Mouse (Mus musculus): ENCODE results near the gene Erc2. TPM values are rescaled to one million over a fixed set of nuclear protein-coding genes. Genes with fewer than 3 reads are reported as not detected.

Erc2 gene
- polyA plus RNA-seq, 1 experiment from 2014 or later: 83.8 TPM

DNA sequence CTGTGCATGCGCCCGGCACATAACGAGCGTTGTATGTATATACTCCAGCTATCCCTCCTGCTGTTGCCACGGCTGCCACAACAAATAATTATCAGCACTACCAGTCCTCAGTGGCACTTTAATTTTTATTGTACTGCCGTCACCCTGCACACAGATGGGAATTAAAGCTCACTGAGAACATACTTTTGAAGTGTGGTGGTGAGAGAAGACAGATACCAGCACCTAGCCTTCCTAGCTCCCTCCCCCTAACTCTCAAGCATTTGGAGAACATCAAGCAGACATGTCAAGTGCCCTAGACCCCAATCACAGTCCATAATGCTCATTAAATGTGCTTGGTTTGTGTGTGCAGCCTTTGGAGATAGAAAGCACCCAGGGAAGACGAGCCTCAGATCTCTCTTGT, 652.6 kb downstream of the Erc2 start:
- Histone ChIP-seq H3K4me3 (replicated peaks; ENCODE audit: low read length) (no peak overlapping the region), H3K27ac (no peak overlapping the region), H3K36me3 (replicated peaks; ENCODE audit: control insufficient read depth, insufficient read depth) (no peaks in the 10 kb centered on the region), H3K27me3 (ENCODE audit: control insufficient read depth, insufficient read depth, low read length) (no peaks in the 10 kb centered on the region), H3K9me3 (ENCODE audit: control insufficient read depth, low read length) (no peaks in the 10 kb centered on the region), H3K9ac (no peak overlapping the region), H3K4me2 (replicated peaks) (no peak overlapping the region), H3K4me1 (replicated peaks; ENCODE audit: control insufficient read depth, insufficient read depth, low read length) (no peaks in the 10 kb centered on the region)
- no peak for DNase-seq (ENCODE audit: low spot score)
- ATAC-seq (ENCODE audit: low FRiP score): no peak
- 65% methylated on average over 7 of the region's 7 CpGs for WGBS

DNA sequence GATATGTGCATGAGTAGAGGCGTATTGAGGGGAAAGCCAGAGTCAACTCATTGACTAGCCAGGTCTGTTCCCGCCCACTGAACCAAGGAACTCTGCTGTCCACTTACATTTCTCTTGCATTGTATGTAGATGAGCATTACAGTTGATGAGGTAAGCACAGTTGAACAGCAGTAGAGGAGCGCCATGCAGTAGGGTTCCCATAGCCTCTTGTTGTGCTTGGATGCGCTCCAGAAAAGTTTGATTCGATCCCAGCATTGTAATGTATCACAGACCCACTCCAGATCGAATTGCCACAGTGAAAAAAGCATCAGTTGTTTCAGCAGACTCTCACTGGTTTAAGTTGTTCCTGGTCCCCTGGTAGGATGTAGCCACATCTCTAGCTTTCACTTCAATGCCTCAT, 656.7 kb downstream of the Erc2 start:
- WGBS: 91% methylated on average over 6 of the region's 6 CpGs
- no peaks in the 10 kb centered on the region for H3K27me3 ChIP-seq (ENCODE audit: control insufficient read depth, insufficient read depth, low read length)

DNA sequence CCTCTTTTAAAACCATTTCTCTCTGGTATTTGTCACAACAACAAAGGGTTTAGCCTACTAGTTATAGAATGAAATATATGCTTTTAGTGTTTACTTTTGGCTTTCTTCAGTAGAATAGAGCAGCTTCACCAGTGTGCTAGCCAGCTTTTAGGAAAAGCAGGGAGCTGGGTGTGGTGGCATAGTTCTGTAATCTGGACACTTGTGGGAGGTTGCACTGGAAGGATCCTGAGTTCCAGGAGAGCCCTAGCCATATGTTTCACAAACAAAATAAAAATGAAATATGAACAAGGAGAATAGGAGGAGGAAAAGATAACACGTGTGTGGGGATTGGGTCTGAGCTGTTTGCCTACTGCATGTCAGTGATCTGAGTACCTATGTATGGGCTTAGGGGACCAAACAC, 658.1 kb downstream of the Erc2 start:
- WGBS: 95% methylated on average over 1 of the region's 1 CpGs
- DNase-seq (ENCODE audit: low spot score) (no peak), ATAC-seq (ENCODE audit: low FRiP score) (no peak)
- Histone ChIP-seq H3K36me3 (replicated peaks; ENCODE audit: control insufficient read depth, insufficient read depth) (no peaks in the 10 kb centered on the region), H3K27ac (no peak overlapping the region), H3K9me3 (ENCODE audit: control insufficient read depth, low read length) (no peaks in the 10 kb centered on the region), H3K4me2 (replicated peaks) (no peak overlapping the region), H3K9ac (no peak overlapping the region), H3K4me1 (replicated peaks; ENCODE audit: control insufficient read depth, insufficient read depth, low read length) (no peaks in the 10 kb centered on the region), H3K4me3 (replicated peaks; ENCODE audit: low read length) (no peak overlapping the region), H3K27me3 (ENCODE audit: control insufficient read depth, insufficient read depth, low read length) (no peaks in the 10 kb centered on the region)

More for the DNA sequence above, 656.7 kb downstream of the Erc2 start:
- ATAC-seq (ENCODE audit: low FRiP score) (no peak), DNase-seq (ENCODE audit: low spot score) (no peak)
- no peak overlapping the region for H3K9ac ChIP-seq
- no peak overlapping the region for H3K4me3 ChIP-seq (replicated peaks; ENCODE audit: low read length)
- H3K27ac ChIP-seq: no peak overlapping the region
- no peak overlapping the region for H3K4me2 ChIP-seq (replicated peaks)
- H3K9me3 ChIP-seq (ENCODE audit: control insufficient read depth, low read length): no peaks in the 10 kb centered on the region
- H3K4me1 ChIP-seq (replicated peaks; ENCODE audit: control insufficient read depth, insufficient read depth, low read length): no peaks in the 10 kb centered on the region
- no peaks in the 10 kb centered on the region for H3K36me3 ChIP-seq (replicated peaks; ENCODE audit: control insufficient read depth, insufficient read depth)

DNA sequence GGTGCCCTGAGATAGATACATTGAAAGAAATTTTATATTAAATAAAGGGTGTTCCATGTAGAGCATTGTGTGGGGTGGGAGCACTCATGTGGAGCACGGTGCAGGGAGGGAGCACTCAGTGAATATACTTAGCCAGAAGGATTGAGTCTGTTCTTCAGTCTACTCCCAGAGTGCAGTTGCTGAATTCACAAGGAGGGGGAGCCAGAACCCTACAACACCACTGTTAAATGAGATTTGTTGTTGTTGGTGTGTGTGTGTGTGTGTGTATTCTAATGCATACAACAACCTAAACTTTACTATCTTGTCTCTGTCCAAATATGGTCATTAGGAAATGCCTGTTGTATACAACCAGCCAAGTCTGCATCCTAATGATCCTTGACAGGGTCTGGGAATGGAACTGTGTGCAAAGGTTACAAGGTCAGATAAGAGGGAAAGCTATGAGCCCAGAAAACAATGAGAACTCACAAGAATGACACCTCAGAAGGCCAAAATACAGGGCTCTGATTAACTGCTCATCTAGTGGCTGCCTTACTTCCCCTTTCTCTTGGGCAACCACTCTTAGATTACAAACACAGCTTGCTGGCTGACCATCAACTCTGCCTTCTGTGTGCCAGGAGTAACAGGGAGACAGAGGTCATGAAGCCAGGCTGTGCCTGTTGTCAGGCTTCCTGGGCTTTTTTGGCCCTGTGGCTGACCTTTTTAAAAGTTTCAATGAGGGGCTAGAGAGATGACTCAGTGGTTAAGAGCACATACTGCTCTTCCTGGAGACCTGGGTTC, 661.3 kb downstream of the Erc2 start:
- Histone ChIP-seq H3K4me3 (replicated peaks; ENCODE audit: low read length) (no peak overlapping the region), H3K27me3 (ENCODE audit: control insufficient read depth, insufficient read depth, low read length) (no peaks in the 10 kb centered on the region), H3K36me3 (replicated peaks; ENCODE audit: control insufficient read depth, insufficient read depth) (no peaks in the 10 kb centered on the region), H3K9ac (no peak overlapping the region), H3K4me2 (replicated peaks) (no peak overlapping the region), H3K9me3 (ENCODE audit: control insufficient read depth, low read length) (no peaks in the 10 kb centered on the region), H3K4me1 (replicated peaks; ENCODE audit: control insufficient read depth, insufficient read depth, low read length) (no peaks in the 10 kb centered on the region), H3K27ac (no peak overlapping the region)
- WGBS: 93% methylated on average over 1 of the region's 1 CpGs
- ATAC-seq (ENCODE audit: low FRiP score) (no peak), DNase-seq (ENCODE audit: low spot score) (no peak)

DNA sequence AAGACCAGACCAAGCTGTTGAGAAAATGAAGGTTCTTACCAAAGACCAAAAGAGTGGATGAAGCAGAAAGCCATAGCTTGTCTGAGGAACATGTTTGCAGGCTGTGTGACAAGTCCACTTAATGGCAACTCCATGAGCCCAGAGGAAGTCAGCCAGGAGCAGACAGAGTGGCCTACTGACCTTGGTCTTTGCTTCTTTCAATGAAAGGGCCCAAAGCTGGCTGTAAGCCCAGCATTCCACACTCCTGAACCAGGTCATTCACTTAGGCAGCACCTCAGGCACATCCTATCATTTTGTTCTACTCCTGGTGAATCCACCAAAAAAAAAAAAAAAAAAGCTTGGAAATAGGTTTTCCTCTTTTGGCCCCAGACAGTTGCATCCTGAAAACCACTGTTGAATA, 664.3 kb downstream of the Erc2 start:
- no peaks in the 10 kb centered on the region for H3K27me3 ChIP-seq (ENCODE audit: control insufficient read depth, insufficient read depth, low read length)
- H3K4me3 ChIP-seq (replicated peaks; ENCODE audit: low read length): no peak overlapping the region
- no peak overlapping the region for H3K9ac ChIP-seq
- no peak overlapping the region for H3K4me2 ChIP-seq (replicated peaks)
- H3K27ac ChIP-seq: no peak overlapping the region
- no peaks in the 10 kb centered on the region for H3K36me3 ChIP-seq (replicated peaks; ENCODE audit: control insufficient read depth, insufficient read depth)
- no peak for ATAC-seq (ENCODE audit: low FRiP score)
- H3K9me3 ChIP-seq (ENCODE audit: control insufficient read depth, low read length): no peaks in the 10 kb centered on the region
- no peaks in the 10 kb centered on the region for H3K4me1 ChIP-seq (replicated peaks; ENCODE audit: control insufficient read depth, insufficient read depth, low read length)
- DNase-seq (ENCODE audit: low spot score): no peak

DNA sequence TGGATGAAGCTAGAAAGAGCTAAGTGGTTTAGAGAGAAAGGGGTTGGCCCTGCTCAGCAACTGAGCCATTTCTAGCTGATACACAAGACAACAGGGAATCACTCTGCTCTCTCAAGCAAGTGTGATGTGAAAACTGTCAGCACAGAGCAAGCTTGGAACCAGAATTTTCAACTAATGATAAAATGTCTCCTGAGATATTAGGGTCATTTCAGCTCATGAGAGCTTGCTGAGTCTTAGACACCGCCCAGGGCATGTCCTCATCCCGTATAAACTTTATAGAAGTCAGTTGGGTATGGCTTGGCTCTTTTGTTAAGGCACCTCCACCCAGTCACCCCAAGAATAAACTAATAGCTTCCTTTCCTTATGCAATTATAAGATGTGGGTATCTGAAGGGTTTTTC, 666.0 kb downstream of the Erc2 start:
- ATAC-seq (ENCODE audit: low FRiP score): no peak
- 94% methylated on average over 2 of the region's 2 CpGs for WGBS
- Histone ChIP-seq H3K27ac (no peak overlapping the region), H3K4me2 (replicated peaks) (no peak overlapping the region), H3K9me3 (ENCODE audit: control insufficient read depth, low read length) (no peaks in the 10 kb centered on the region), H3K36me3 (replicated peaks; ENCODE audit: control insufficient read depth, insufficient read depth) (no peaks in the 10 kb centered on the region), H3K9ac (no peak overlapping the region), H3K4me3 (replicated peaks; ENCODE audit: low read length) (no peak overlapping the region), H3K27me3 (ENCODE audit: control insufficient read depth, insufficient read depth, low read length) (no peaks in the 10 kb centered on the region), H3K4me1 (replicated peaks; ENCODE audit: control insufficient read depth, insufficient read depth, low read length) (no peaks in the 10 kb centered on the region)
- DNase-seq (ENCODE audit: low spot score): no peak

DNA sequence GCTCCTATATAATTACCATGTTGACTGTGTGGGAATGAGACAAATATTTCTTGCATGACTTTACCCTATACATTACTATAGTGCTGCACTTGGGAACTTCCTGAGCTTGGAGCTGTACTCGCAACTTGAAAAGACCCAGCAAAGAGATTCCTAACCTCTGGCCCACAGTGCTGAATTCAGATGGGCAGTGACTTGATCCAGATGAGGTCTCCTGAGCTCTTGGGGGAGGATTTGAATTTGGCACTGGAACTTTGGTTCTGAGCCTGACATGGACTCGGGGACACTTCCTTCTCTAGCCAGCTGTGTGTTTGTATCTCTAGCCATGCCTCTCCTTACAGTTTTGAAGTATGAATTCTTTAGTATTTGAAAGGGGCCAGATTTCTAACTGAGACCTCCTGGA, 666.7 kb downstream of the Erc2 start:
- DNase-seq (ENCODE audit: low spot score) (no peak), ATAC-seq (ENCODE audit: low FRiP score) (no peak)
- Histone ChIP-seq H3K4me1 (replicated peaks; ENCODE audit: control insufficient read depth, insufficient read depth, low read length) (no peaks in the 10 kb centered on the region), H3K27me3 (ENCODE audit: control insufficient read depth, insufficient read depth, low read length) (no peaks in the 10 kb centered on the region), H3K9ac (no peak overlapping the region), H3K9me3 (ENCODE audit: control insufficient read depth, low read length) (no peaks in the 10 kb centered on the region), H3K4me2 (replicated peaks) (no peak overlapping the region), H3K4me3 (replicated peaks; ENCODE audit: low read length) (no peak overlapping the region), H3K36me3 (replicated peaks; ENCODE audit: control insufficient read depth, insufficient read depth) (no peaks in the 10 kb centered on the region), H3K27ac (no peak overlapping the region)
- WGBS: 83% methylated on average over 2 of the region's 2 CpGs

DNA sequence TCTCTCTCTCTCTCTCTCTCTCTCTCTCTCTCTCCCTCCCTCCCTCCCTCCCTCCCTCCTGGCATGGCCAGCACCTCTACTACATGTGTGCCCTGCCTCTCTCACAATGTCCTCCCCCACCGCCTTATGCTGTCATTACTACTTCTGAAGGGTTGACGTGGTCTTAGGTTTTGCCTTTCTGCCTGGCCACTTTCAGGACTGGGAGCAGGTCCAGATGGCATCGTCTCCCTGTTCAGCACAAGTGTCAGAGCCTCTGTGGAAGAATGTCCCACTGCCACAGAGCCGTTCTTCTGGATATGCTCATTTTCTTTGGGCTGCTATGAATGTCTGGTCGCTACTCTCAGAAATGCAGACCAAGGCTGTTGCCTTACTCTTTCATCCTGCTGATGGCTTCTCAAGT, 671.7 kb downstream of the Erc2 start:
- no peak overlapping the region for H3K4me2 ChIP-seq (replicated peaks)
- no peaks in the 10 kb centered on the region for H3K27me3 ChIP-seq (ENCODE audit: control insufficient read depth, insufficient read depth, low read length)
- no peaks in the 10 kb centered on the region for H3K4me1 ChIP-seq (replicated peaks; ENCODE audit: control insufficient read depth, insufficient read depth, low read length)
- no peak overlapping the region for H3K4me3 ChIP-seq (replicated peaks; ENCODE audit: low read length)
- 89% methylated on average over 5 of the region's 5 CpGs for WGBS
- H3K9ac ChIP-seq: no peak overlapping the region
- no peaks in the 10 kb centered on the region for H3K9me3 ChIP-seq (ENCODE audit: control insufficient read depth, low read length)
- no peak overlapping the region for H3K27ac ChIP-seq
- ATAC-seq (ENCODE audit: low FRiP score) (no peak), DNase-seq (ENCODE audit: low spot score) (no peak)
- H3K36me3 ChIP-seq (replicated peaks; ENCODE audit: control insufficient read depth, insufficient read depth): no peaks in the 10 kb centered on the region

DNA sequence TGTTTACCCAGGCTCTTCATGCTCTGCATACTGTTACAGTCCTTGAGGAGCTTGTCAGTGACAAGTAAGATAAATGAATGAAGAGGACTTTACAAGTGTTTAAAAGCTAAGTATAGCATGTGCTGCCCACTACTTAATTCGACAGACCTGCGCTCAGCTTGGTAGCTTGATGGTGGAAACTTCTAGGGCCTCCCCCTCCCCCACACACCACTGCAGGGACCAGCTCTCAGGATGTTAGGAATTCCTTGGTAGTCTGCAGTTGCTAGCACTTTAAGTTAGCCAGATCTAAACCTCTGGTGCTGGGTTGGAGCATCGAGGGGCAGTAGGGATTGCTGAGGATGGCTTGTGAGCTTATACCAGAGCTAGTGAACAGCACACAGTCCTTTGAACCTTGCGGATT, 672.9 kb downstream of the Erc2 start:
- WGBS: 83% methylated on average over 4 of the region's 4 CpGs
- Histone ChIP-seq H3K4me1 (replicated peaks; ENCODE audit: control insufficient read depth, insufficient read depth, low read length) (no peaks in the 10 kb centered on the region), H3K27me3 (ENCODE audit: control insufficient read depth, insufficient read depth, low read length) (no peaks in the 10 kb centered on the region), H3K27ac (no peak overlapping the region), H3K9me3 (ENCODE audit: control insufficient read depth, low read length) (no peaks in the 10 kb centered on the region), H3K36me3 (replicated peaks; ENCODE audit: control insufficient read depth, insufficient read depth) (no peaks in the 10 kb centered on the region), H3K4me3 (replicated peaks; ENCODE audit: low read length) (no peak overlapping the region), H3K9ac (no peak overlapping the region), H3K4me2 (replicated peaks) (no peak overlapping the region)
- ATAC-seq (ENCODE audit: low FRiP score): no peak
- no peak for DNase-seq (ENCODE audit: low spot score)

DNA sequence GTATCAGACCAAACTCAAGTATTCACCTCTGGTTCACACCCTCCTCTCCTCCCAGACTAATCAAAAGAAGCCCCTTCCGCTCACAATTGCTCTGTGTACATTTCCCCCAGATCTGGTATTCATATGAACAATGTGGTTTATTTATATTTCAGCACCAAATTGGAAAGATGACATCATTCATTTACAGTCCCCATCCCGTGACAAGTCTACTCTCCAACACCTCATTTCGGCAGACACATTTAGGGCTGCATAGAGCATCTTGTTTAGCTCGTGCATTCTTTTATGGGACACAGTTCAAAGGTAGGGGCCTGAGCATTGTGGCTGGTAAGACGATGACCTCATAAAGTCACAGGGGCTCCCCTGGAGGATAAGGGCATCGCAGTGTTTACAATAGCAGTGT, 677.9 kb downstream of the Erc2 start:
- Histone ChIP-seq H3K9ac (no peak overlapping the region), H3K27me3 (ENCODE audit: control insufficient read depth, insufficient read depth, low read length) (no peaks in the 10 kb centered on the region), H3K36me3 (replicated peaks; ENCODE audit: control insufficient read depth, insufficient read depth) (0 out of 2 replicates have a peak, but pooled peaks cover 3% of the 10 kb centered on the region), H3K4me1 (replicated peaks; ENCODE audit: control insufficient read depth, insufficient read depth, low read length) (no peaks in the 10 kb centered on the region), H3K4me3 (replicated peaks; ENCODE audit: low read length) (no peak overlapping the region), H3K27ac (no peak overlapping the region), H3K9me3 (ENCODE audit: control insufficient read depth, low read length) (no peaks in the 10 kb centered on the region), H3K4me2 (replicated peaks) (no peak overlapping the region)
- 76% methylated on average over 6 of the region's 6 CpGs for WGBS
- ATAC-seq (ENCODE audit: low FRiP score) (no peak), DNase-seq (ENCODE audit: low spot score) (no peak)
